Mouse (Mus musculus) CH12.LX (cell line): ENCODE results near the gene Mrps35.

ENCODE experiments used
- CTCF ChIP-seq, 2 experiments: IDR thresholded peaks in 1 of 2; conservative IDR thresholded peaks in 1 of 2; 2 replicates each; pipeline ENCODE4 v1.5.1; 2011 to 2012; ENCODE audit warnings: low read depth in 2 of 2, low read length in 2 of 2, improper control_type of control experiment in 1 of 2, inconsistent platforms in 1 of 2, mild to moderate bottlenecking in 1 of 2, moderate library complexity in 1 of 2
- EP300 ChIP-seq: IDR thresholded peaks from 2 replicates; pipeline ENCODE4 v1.6.1; 2011; ENCODE audit warnings: low read length, improper control_type of control experiment
- MAX ChIP-seq: IDR thresholded peaks from 2 replicates; pipeline ENCODE4 v1.6.1; 2011; ENCODE audit warnings: low read length, improper control_type of control experiment
- MEF2A ChIP-seq: IDR thresholded peaks from 2 replicates; pipeline ENCODE4 v1.6.1; 2014; ENCODE audit warnings: low read depth, mild to moderate bottlenecking, inconsistent platforms, low read length, improper control_type of control experiment, borderline replicate concordance
- MYC ChIP-seq: IDR thresholded peaks from 2 replicates; pipeline ENCODE4 v1.6.1; 2011; ENCODE audit warnings: low read depth, mild to moderate bottlenecking, improper control_type of control experiment, low read length
- POLR2AphosphoS2 ChIP-seq: IDR thresholded peaks from 2 replicates; pipeline ENCODE4 v1.6.1; 2011; ENCODE audit warnings: low read depth, low read length, improper control_type of control experiment
- RAD21 ChIP-seq: IDR thresholded peaks from 2 replicates; pipeline ENCODE4 v1.6.1; 2011; ENCODE audit warnings: low read depth, mild to moderate bottlenecking, low read length, improper control_type of control experiment, moderate library complexity
- USF1 ChIP-seq: IDR thresholded peaks from 2 replicates; pipeline ENCODE4 v1.6.1; 2014; ENCODE audit warnings: low read depth, mild to moderate bottlenecking, inconsistent platforms, low read length, improper control_type of control experiment

GRCm38 (mm10) chr6:147097346-147097929, 54.9 kb downstream of the Mrps35 start:
- TF ChIP-seq MYC (no peak), CTCF (conservative IDR thresholded peaks at IDR 0.05 in 1 of 2, IDR thresholded peaks at IDR 0.05 in 1 of 2; ENCODE audit: low read depth in 2 of 2, low read length in 2 of 2) (peak in 1 of 2 experiments; percentile 49; a peak in 2 of 4 replicates), MAX (no peak), POLR2AphosphoS2 (no peak), RAD21 (peak; percentile 30), MEF2A (0 out of 2 replicates have a peak, but pooled peaks have one; percentile 42), EP300 (no peak; the same call in 1 of the 2 replicates), USF1 (no peak)
